Mouse (Mus musculus): ENCODE data around the gene Gm572. TPM values are rescaled to one million over a fixed set of nuclear protein-coding genes. Genes with fewer than 3 reads are reported as not detected.
A peak's percentile ranks its signal among the peaks of the same experiment; 100 is the strongest.

Gene Gm572
- polyA plus RNA-seq, 1 experiment from 2014 or later: 0.19 TPM

- no peaks in the 10 kb centered on the region for H3K9me3 ChIP-seq (ENCODE audit: control insufficient read depth, low read length)
- H3K27me3 ChIP-seq (ENCODE audit: control insufficient read depth, insufficient read depth, low read length): no peaks in the 10 kb centered on the region
- WGBS: 34% methylated on average over 7 of the region's 7 CpGs
- no peak for ATAC-seq (ENCODE audit: insufficient number of reproducible peaks, insufficient read depth, low FRiP score, low read depth)
- no peaks in the 10 kb centered on the region for H3K36me3 ChIP-seq (ENCODE audit: control insufficient read depth, insufficient read depth, low read length)
- 0 out of 4 replicates have a peak overlapping the region, but pooled peaks of 1 of the 2 experiments have one; percentile 12 for H3K27ac ChIP-seq (replicated peaks in 1 of 2; ENCODE audit: control insufficient read depth in 1 of 2, insufficient read depth in 1 of 2, low read depth in 2 of 2, low read length in 2 of 2)
- H3K4me3 ChIP-seq (ENCODE audit: control insufficient read depth in 1 of 2, insufficient read depth in 1 of 2, low read depth in 1 of 2, low read length in 2 of 2): no peak overlapping the region
- peaks cover 4 to 6% of the 10 kb centered on the region in 2 experiments; a peak in 3 of 4 replicates for H3K4me1 ChIP-seq (ENCODE audit: control insufficient read depth in 2 of 2, insufficient read depth in 2 of 2, low read length in 2 of 2)
- H3K9ac ChIP-seq (ENCODE audit: low read length): no peak overlapping the region
- no peak overlapping the region for H3K4me2 ChIP-seq (ENCODE audit: low read length)
Observed at GRCm38 (mm10) chr4:148693417-148693959, 50.4 kb downstream of the Gm572 start.

GRCm38 (mm10) chr4:148704756-148705155, 61.6 kb downstream of the Gm572 start:
- Histone ChIP-seq H3K27ac (replicated peaks in 1 of 2; ENCODE audit: control insufficient read depth in 1 of 2, insufficient read depth in 1 of 2, low read depth in 2 of 2, low read length in 2 of 2) (no peak overlapping the region), H3K27me3 (ENCODE audit: control insufficient read depth, insufficient read depth, low read length) (peaks cover 4% of the 10 kb centered on the region; the same call in 1 of the 2 replicates), H3K4me2 (ENCODE audit: low read length) (no peak overlapping the region), H3K9me3 (ENCODE audit: control insufficient read depth, low read length) (no peaks in the 10 kb centered on the region), H3K4me1 (ENCODE audit: control insufficient read depth in 2 of 2, insufficient read depth in 2 of 2, low read length in 2 of 2) (no peaks in the 10 kb centered on the region), H3K36me3 (ENCODE audit: control insufficient read depth, insufficient read depth, low read length) (no peaks in the 10 kb centered on the region), H3K9ac (ENCODE audit: low read length) (no peak overlapping the region), H3K4me3 (ENCODE audit: control insufficient read depth in 1 of 2, insufficient read depth in 1 of 2, low read depth in 1 of 2, low read length in 2 of 2) (no peak overlapping the region)
- no peak for ATAC-seq (ENCODE audit: insufficient number of reproducible peaks, insufficient read depth, low FRiP score, low read depth)
- 42% methylated on average over 3 of the region's 3 CpGs for WGBS

- peaks cover 4% of the 10 kb centered on the region; the same call in 1 of the 2 replicates for H3K27me3 ChIP-seq (ENCODE audit: control insufficient read depth, insufficient read depth, low read length)
- H3K36me3 ChIP-seq (ENCODE audit: control insufficient read depth, insufficient read depth, low read length): no peaks in the 10 kb centered on the region
- H3K9me3 ChIP-seq (ENCODE audit: control insufficient read depth, low read length): no peaks in the 10 kb centered on the region
- ATAC-seq (ENCODE audit: insufficient number of reproducible peaks, insufficient read depth, low FRiP score, low read depth): no peak
- no peak overlapping the region for H3K27ac ChIP-seq (replicated peaks in 1 of 2; ENCODE audit: control insufficient read depth in 1 of 2, insufficient read depth in 1 of 2, low read depth in 2 of 2, low read length in 2 of 2)
- H3K9ac ChIP-seq (ENCODE audit: low read length): no peak overlapping the region
- no peak overlapping the region for H3K4me3 ChIP-seq (ENCODE audit: control insufficient read depth in 1 of 2, insufficient read depth in 1 of 2, low read depth in 1 of 2, low read length in 2 of 2)
- H3K4me2 ChIP-seq (ENCODE audit: low read length): no peak overlapping the region
- WGBS: 48% methylated on average over 11 of the region's 11 CpGs
- peaks cover 0 to 2% of the 10 kb centered on the region in 2 experiments; a peak in 1 of 4 replicates for H3K4me1 ChIP-seq (ENCODE audit: control insufficient read depth in 2 of 2, insufficient read depth in 2 of 2, low read length in 2 of 2)
Observed at GRCm38 (mm10) chr4:148708836-148709235, 65.7 kb downstream of the Gm572 start.

GRCm38 (mm10) chr4:148710446-148710845, 67.3 kb downstream of the Gm572 start:
- Histone ChIP-seq H3K4me1 (ENCODE audit: control insufficient read depth in 2 of 2, insufficient read depth in 2 of 2, low read length in 2 of 2) (peaks cover 0 to 2% of the 10 kb centered on the region in 2 experiments; a peak in 1 of 4 replicates), H3K36me3 (ENCODE audit: control insufficient read depth, insufficient read depth, low read length) (no peaks in the 10 kb centered on the region), H3K9me3 (ENCODE audit: control insufficient read depth, low read length) (no peaks in the 10 kb centered on the region), H3K27me3 (ENCODE audit: control insufficient read depth, insufficient read depth, low read length) (peaks cover 3% of the 10 kb centered on the region; the same call in 1 of the 2 replicates), H3K27ac (replicated peaks in 1 of 2; ENCODE audit: control insufficient read depth in 1 of 2, insufficient read depth in 1 of 2, low read depth in 2 of 2, low read length in 2 of 2) (no peak overlapping the region), H3K4me2 (ENCODE audit: low read length) (no peak overlapping the region), H3K4me3 (ENCODE audit: control insufficient read depth in 1 of 2, insufficient read depth in 1 of 2, low read depth in 1 of 2, low read length in 2 of 2) (no peak overlapping the region), H3K9ac (ENCODE audit: low read length) (no peak overlapping the region)
- ATAC-seq (ENCODE audit: insufficient number of reproducible peaks, insufficient read depth, low FRiP score, low read depth): no peak
- WGBS: 78% methylated on average over 2 of the region's 2 CpGs

GRCm38 (mm10) chr4:148711323-148711722, 68.2 kb downstream of the Gm572 start:
- H3K36me3 ChIP-seq (ENCODE audit: control insufficient read depth, insufficient read depth, low read length): no peaks in the 10 kb centered on the region
- H3K4me1 ChIP-seq (ENCODE audit: control insufficient read depth in 2 of 2, insufficient read depth in 2 of 2, low read length in 2 of 2): peaks cover 0 to 2% of the 10 kb centered on the region in 2 experiments; a peak in 1 of 4 replicates
- H3K4me3 ChIP-seq (ENCODE audit: control insufficient read depth in 1 of 2, insufficient read depth in 1 of 2, low read depth in 1 of 2, low read length in 2 of 2): no peak overlapping the region
- 22% methylated on average over 10 of the region's 10 CpGs for WGBS
- no peaks in the 10 kb centered on the region for H3K9me3 ChIP-seq (ENCODE audit: control insufficient read depth, low read length)
- 0 out of 2 replicates have a peak overlapping the region, but pooled peaks have one; percentile 11 for H3K4me2 ChIP-seq (ENCODE audit: low read length)
- no peak overlapping the region for H3K9ac ChIP-seq (ENCODE audit: low read length)
- no peak overlapping the region for H3K27ac ChIP-seq (replicated peaks in 1 of 2; ENCODE audit: control insufficient read depth in 1 of 2, insufficient read depth in 1 of 2, low read depth in 2 of 2, low read length in 2 of 2)
- ATAC-seq (ENCODE audit: insufficient number of reproducible peaks, insufficient read depth, low FRiP score, low read depth): no peak
- no peaks in the 10 kb centered on the region for H3K27me3 ChIP-seq (ENCODE audit: control insufficient read depth, insufficient read depth, low read length)

GRCm38 (mm10) chr4:148712632-148713031, 69.5 kb downstream of the Gm572 start:
- H3K27me3 ChIP-seq (ENCODE audit: control insufficient read depth, insufficient read depth, low read length): no peaks in the 10 kb centered on the region
- H3K9ac ChIP-seq (ENCODE audit: low read length): no peak overlapping the region
- peaks cover 0 to 2% of the 10 kb centered on the region in 2 experiments; a peak in 1 of 4 replicates for H3K4me1 ChIP-seq (ENCODE audit: control insufficient read depth in 2 of 2, insufficient read depth in 2 of 2, low read length in 2 of 2)
- no peak overlapping the region for H3K4me3 ChIP-seq (ENCODE audit: control insufficient read depth in 1 of 2, insufficient read depth in 1 of 2, low read depth in 1 of 2, low read length in 2 of 2)
- ATAC-seq (ENCODE audit: insufficient number of reproducible peaks, insufficient read depth, low FRiP score, low read depth): no peak
- H3K9me3 ChIP-seq (ENCODE audit: control insufficient read depth, low read length): no peaks in the 10 kb centered on the region
- H3K27ac ChIP-seq (replicated peaks in 1 of 2; ENCODE audit: control insufficient read depth in 1 of 2, insufficient read depth in 1 of 2, low read depth in 2 of 2, low read length in 2 of 2): no peak overlapping the region
- 54% methylated on average over 10 of the region's 10 CpGs for WGBS
- H3K36me3 ChIP-seq (ENCODE audit: control insufficient read depth, insufficient read depth, low read length): no peaks in the 10 kb centered on the region
- no peak overlapping the region for H3K4me2 ChIP-seq (ENCODE audit: low read length)

GRCm38 (mm10) chr4:148714064-148714463, 70.9 kb downstream of the Gm572 start:
- Histone ChIP-seq H3K27ac (replicated peaks in 1 of 2; ENCODE audit: control insufficient read depth in 1 of 2, insufficient read depth in 1 of 2, low read depth in 2 of 2, low read length in 2 of 2) (no peak overlapping the region), H3K4me2 (ENCODE audit: low read length) (no peak overlapping the region), H3K9ac (ENCODE audit: low read length) (no peak overlapping the region), H3K27me3 (ENCODE audit: control insufficient read depth, insufficient read depth, low read length) (no peaks in the 10 kb centered on the region), H3K9me3 (ENCODE audit: control insufficient read depth, low read length) (no peaks in the 10 kb centered on the region), H3K4me1 (ENCODE audit: control insufficient read depth in 2 of 2, insufficient read depth in 2 of 2, low read length in 2 of 2) (peaks cover 0 to 2% of the 10 kb centered on the region in 2 experiments; a peak in 1 of 4 replicates), H3K36me3 (ENCODE audit: control insufficient read depth, insufficient read depth, low read length) (no peaks in the 10 kb centered on the region), H3K4me3 (ENCODE audit: control insufficient read depth in 1 of 2, insufficient read depth in 1 of 2, low read depth in 1 of 2, low read length in 2 of 2) (no peak overlapping the region)
- WGBS: 73% methylated on average over 8 of the region's 8 CpGs
- no peak for ATAC-seq (ENCODE audit: insufficient number of reproducible peaks, insufficient read depth, low FRiP score, low read depth)

- Histone ChIP-seq H3K27ac (replicated peaks in 1 of 2; ENCODE audit: control insufficient read depth in 1 of 2, insufficient read depth in 1 of 2, low read depth in 2 of 2, low read length in 2 of 2) (no peak overlapping the region), H3K4me2 (ENCODE audit: low read length) (no peak overlapping the region), H3K9ac (ENCODE audit: low read length) (no peak overlapping the region), H3K4me3 (ENCODE audit: control insufficient read depth in 1 of 2, insufficient read depth in 1 of 2, low read depth in 1 of 2, low read length in 2 of 2) (no peak overlapping the region), H3K36me3 (ENCODE audit: control insufficient read depth, insufficient read depth, low read length) (no peaks in the 10 kb centered on the region), H3K27me3 (ENCODE audit: control insufficient read depth, insufficient read depth, low read length) (peaks cover 4% of the 10 kb centered on the region; the same call in 1 of the 2 replicates), H3K4me1 (ENCODE audit: control insufficient read depth in 2 of 2, insufficient read depth in 2 of 2, low read length in 2 of 2) (peaks cover 0 to 3% of the 10 kb centered on the region in 2 experiments; a peak in 1 of 4 replicates), H3K9me3 (ENCODE audit: control insufficient read depth, low read length) (no peaks in the 10 kb centered on the region)
- 76% methylated on average over 12 of the region's 12 CpGs for WGBS
- ATAC-seq (ENCODE audit: insufficient number of reproducible peaks, insufficient read depth, low FRiP score, low read depth): no peak
Observed at GRCm38 (mm10) chr4:148714739-148715138, 71.6 kb downstream of the Gm572 start.
